Mouse (Mus musculus): ENCODE measurements around the gene Vgll4. TPM values are rescaled to one million over a fixed set of nuclear protein-coding genes. Genes with fewer than 3 reads are reported as not detected.
A peak's percentile ranks its signal among the peaks of the same experiment; 100 is the strongest.

Gene Vgll4
- polyA plus RNA-seq, 1 experiment from 2014 or later = 54.8 TPM

GRCm38 (mm10) chr6:114871010-114871660 lies 98.7 kb downstream of the Vgll4 start:
- WGBS = 92% methylated on average over 14 of the region's 14 CpGs
- H3K4me2 ChIP-seq = no peak overlapping the region
- no peak overlapping the region for H3K27ac ChIP-seq (ENCODE audit: low read depth, low read length)
- H3K9ac ChIP-seq (ENCODE audit: low read length) = no peak overlapping the region
- DNase-seq (ENCODE audit: low spot score, missing footprints) (no peak), ATAC-seq (ENCODE audit: low FRiP score) (no peak)
- no peaks in the 10 kb centered on the region for H3K36me3 ChIP-seq (ENCODE audit: control insufficient read depth, insufficient read depth, low read length)
- H3K4me1 ChIP-seq (ENCODE audit: control insufficient read depth, insufficient read depth, low read length) = peaks cover 26% of the 10 kb centered on the region
- H3K4me3 ChIP-seq (ENCODE audit: low read depth, low read length) = no peak overlapping the region
- H3K9me3 ChIP-seq (ENCODE audit: control insufficient read depth, low read length) = no peaks in the 10 kb centered on the region
- H3K27me3 ChIP-seq (ENCODE audit: control insufficient read depth, insufficient read depth, low read length) = no peaks in the 10 kb centered on the region

- ATAC-seq (ENCODE audit: low FRiP score) (no peak), DNase-seq (ENCODE audit: low spot score, missing footprints) (no peak)
- H3K4me2 ChIP-seq = no peak overlapping the region
- peaks cover 13% of the 10 kb centered on the region for H3K4me1 ChIP-seq (ENCODE audit: control insufficient read depth, insufficient read depth, low read length)
- 83% methylated on average over 6 of the region's 6 CpGs for WGBS
- H3K4me3 ChIP-seq (ENCODE audit: low read depth, low read length) = no peak overlapping the region
- H3K9me3 ChIP-seq (ENCODE audit: control insufficient read depth, low read length) = no peaks in the 10 kb centered on the region
- H3K27ac ChIP-seq (ENCODE audit: low read depth, low read length) = no peak overlapping the region
- H3K27me3 ChIP-seq (ENCODE audit: control insufficient read depth, insufficient read depth, low read length) = no peaks in the 10 kb centered on the region
- no peak overlapping the region for H3K9ac ChIP-seq (ENCODE audit: low read length)
- H3K36me3 ChIP-seq (ENCODE audit: control insufficient read depth, insufficient read depth, low read length) = no peaks in the 10 kb centered on the region
Measured at GRCm38 (mm10) chr6:114869501-114870076, 100.2 kb downstream of the Vgll4 start.

GRCm38 (mm10) chr6:114868656-114869055 lies 101.1 kb downstream of the Vgll4 start:
- WGBS = 87% methylated on average over 7 of the region's 7 CpGs
- ATAC-seq (ENCODE audit: low FRiP score) (0 out of 2 replicates have a peak, but pooled peaks have one; percentile 13), DNase-seq (ENCODE audit: low spot score, missing footprints) (no peak)
- Histone ChIP-seq H3K4me2 (no peak overlapping the region), H3K9ac (ENCODE audit: low read length) (no peak overlapping the region), H3K9me3 (ENCODE audit: control insufficient read depth, low read length) (no peaks in the 10 kb centered on the region), H3K4me3 (ENCODE audit: low read depth, low read length) (no peak overlapping the region), H3K27me3 (ENCODE audit: control insufficient read depth, insufficient read depth, low read length) (no peaks in the 10 kb centered on the region), H3K4me1 (ENCODE audit: control insufficient read depth, insufficient read depth, low read length) (peaks cover 4% of the 10 kb centered on the region), H3K36me3 (ENCODE audit: control insufficient read depth, insufficient read depth, low read length) (no peaks in the 10 kb centered on the region; the same call in 1 of the 2 replicates), H3K27ac (ENCODE audit: low read depth, low read length) (no peak overlapping the region)

GRCm38 (mm10) chr6:114866619-114867018 lies 103.2 kb downstream of the Vgll4 start:
- ATAC-seq (ENCODE audit: low FRiP score) = no peak
- H3K9me3 ChIP-seq (ENCODE audit: control insufficient read depth, low read length) = no peaks in the 10 kb centered on the region
- H3K4me1 ChIP-seq (ENCODE audit: control insufficient read depth, insufficient read depth, low read length) = no peaks in the 10 kb centered on the region
- no peak overlapping the region for H3K4me3 ChIP-seq (ENCODE audit: low read depth, low read length)
- H3K36me3 ChIP-seq (ENCODE audit: control insufficient read depth, insufficient read depth, low read length) = peaks cover 2% of the 10 kb centered on the region; the same call in 1 of the 2 replicates
- DNase-seq (ENCODE audit: low spot score, missing footprints) = no peak
- no peaks in the 10 kb centered on the region for H3K27me3 ChIP-seq (ENCODE audit: control insufficient read depth, insufficient read depth, low read length)
- no peak overlapping the region for H3K4me2 ChIP-seq
- no peak overlapping the region for H3K9ac ChIP-seq (ENCODE audit: low read length)
- H3K27ac ChIP-seq (ENCODE audit: low read depth, low read length) = no peak overlapping the region
- WGBS = 85% methylated on average over 4 of the region's 4 CpGs

- ATAC-seq (ENCODE audit: low FRiP score) (no peak), DNase-seq (ENCODE audit: low spot score, missing footprints) (no peak)
- Histone ChIP-seq H3K36me3 (ENCODE audit: control insufficient read depth, insufficient read depth, low read length) (peaks cover 6% of the 10 kb centered on the region; the same call in 1 of the 2 replicates), H3K4me3 (ENCODE audit: low read depth, low read length) (no peak overlapping the region), H3K27ac (ENCODE audit: low read depth, low read length) (no peak overlapping the region), H3K4me2 (no peak overlapping the region), H3K27me3 (ENCODE audit: control insufficient read depth, insufficient read depth, low read length) (no peaks in the 10 kb centered on the region), H3K9ac (ENCODE audit: low read length) (no peak overlapping the region), H3K4me1 (ENCODE audit: control insufficient read depth, insufficient read depth, low read length) (no peaks in the 10 kb centered on the region), H3K9me3 (ENCODE audit: control insufficient read depth, low read length) (no peaks in the 10 kb centered on the region)
- WGBS = 92% methylated on average over 3 of the region's 3 CpGs
Measured at GRCm38 (mm10) chr6:114866078-114866477, 103.7 kb downstream of the Vgll4 start.

- DNase-seq (ENCODE audit: low spot score, missing footprints) = no peak
- H3K27ac ChIP-seq (ENCODE audit: low read depth, low read length) = no peak overlapping the region
- H3K4me1 ChIP-seq (ENCODE audit: control insufficient read depth, insufficient read depth, low read length) = no peaks in the 10 kb centered on the region
- no peak for ATAC-seq (ENCODE audit: low FRiP score)
- no peak overlapping the region for H3K9ac ChIP-seq (ENCODE audit: low read length)
- no peaks in the 10 kb centered on the region for H3K9me3 ChIP-seq (ENCODE audit: control insufficient read depth, low read length)
- 88% methylated on average over 8 of the region's 8 CpGs for WGBS
- no peaks in the 10 kb centered on the region for H3K27me3 ChIP-seq (ENCODE audit: control insufficient read depth, insufficient read depth, low read length)
- peaks cover 7% of the 10 kb centered on the region; the same call in 1 of the 2 replicates for H3K36me3 ChIP-seq (ENCODE audit: control insufficient read depth, insufficient read depth, low read length)
- H3K4me3 ChIP-seq (ENCODE audit: low read depth, low read length) = no peak overlapping the region
- no peak overlapping the region for H3K4me2 ChIP-seq
Measured at GRCm38 (mm10) chr6:114864421-114864820, 105.4 kb downstream of the Vgll4 start.

- Histone ChIP-seq H3K27ac (ENCODE audit: low read depth, low read length) (no peak overlapping the region), H3K4me1 (ENCODE audit: control insufficient read depth, insufficient read depth, low read length) (no peaks in the 10 kb centered on the region), H3K36me3 (ENCODE audit: control insufficient read depth, insufficient read depth, low read length) (peaks cover 7% of the 10 kb centered on the region; the same call in 1 of the 2 replicates)
Measured at GRCm38 (mm10) chr6:114863501-114863900, 106.3 kb downstream of the Vgll4 start.

GRCm38 (mm10) chr6:114862046-114862445 lies 107.7 kb downstream of the Vgll4 start:
- Histone ChIP-seq H3K4me1 (ENCODE audit: control insufficient read depth, insufficient read depth, low read length) (no peaks in the 10 kb centered on the region), H3K4me3 (ENCODE audit: low read depth, low read length) (no peak overlapping the region), H3K4me2 (no peak overlapping the region), H3K27me3 (ENCODE audit: control insufficient read depth, insufficient read depth, low read length) (no peaks in the 10 kb centered on the region), H3K36me3 (ENCODE audit: control insufficient read depth, insufficient read depth, low read length) (peaks cover 7% of the 10 kb centered on the region; the same call in 1 of the 2 replicates), H3K9me3 (ENCODE audit: control insufficient read depth, low read length) (no peaks in the 10 kb centered on the region), H3K27ac (ENCODE audit: low read depth, low read length) (no peak overlapping the region), H3K9ac (ENCODE audit: low read length) (no peak overlapping the region)
- WGBS = 88% methylated on average over 9 of the region's 9 CpGs
- no peak for ATAC-seq (ENCODE audit: low FRiP score)
- DNase-seq (ENCODE audit: low spot score, missing footprints) = no peak

More at GRCm38 (mm10) chr6:114863501-114863900, 106.3 kb downstream of the Vgll4 start:
- ATAC-seq (ENCODE audit: low FRiP score) = no peak
- no peaks in the 10 kb centered on the region for H3K27me3 ChIP-seq (ENCODE audit: control insufficient read depth, insufficient read depth, low read length)
- no peak overlapping the region for H3K4me3 ChIP-seq (ENCODE audit: low read depth, low read length)
- H3K9me3 ChIP-seq (ENCODE audit: control insufficient read depth, low read length) = no peaks in the 10 kb centered on the region
- no peak for DNase-seq (ENCODE audit: low spot score, missing footprints)
- no peak overlapping the region for H3K9ac ChIP-seq (ENCODE audit: low read length)
- no peak overlapping the region for H3K4me2 ChIP-seq
- 90% methylated on average over 5 of the region's 5 CpGs for WGBS

GRCm38 (mm10) chr6:114861591-114861990 lies 108.2 kb downstream of the Vgll4 start:
- no peak overlapping the region for H3K27ac ChIP-seq (ENCODE audit: low read depth, low read length)
- 72% methylated on average over 9 of the region's 9 CpGs for WGBS

More at GRCm38 (mm10) chr6:114861591-114861990, 108.2 kb downstream of the Vgll4 start:
- no peaks in the 10 kb centered on the region for H3K9me3 ChIP-seq (ENCODE audit: control insufficient read depth, low read length)
- H3K36me3 ChIP-seq (ENCODE audit: control insufficient read depth, insufficient read depth, low read length) = peaks cover 7% of the 10 kb centered on the region; the same call in 1 of the 2 replicates
- no peak overlapping the region for H3K4me3 ChIP-seq (ENCODE audit: low read depth, low read length)
- no peak overlapping the region for H3K4me2 ChIP-seq
- ATAC-seq (ENCODE audit: low FRiP score) (no peak), DNase-seq (ENCODE audit: low spot score, missing footprints) (no peak)
- H3K4me1 ChIP-seq (ENCODE audit: control insufficient read depth, insufficient read depth, low read length) = no peaks in the 10 kb centered on the region
- H3K9ac ChIP-seq (ENCODE audit: low read length) = no peak overlapping the region
- H3K27me3 ChIP-seq (ENCODE audit: control insufficient read depth, insufficient read depth, low read length) = no peaks in the 10 kb centered on the region

All from midbrain, embryonic 11.5 days (tissue).